Mouse (Mus musculus): ENCODE results near the gene Got2.
A peak's percentile ranks its signal among the peaks of the same experiment; 100 is the strongest.

The Got2 gene

GRCm38 (mm10) chr8:95888285-95889136 is at the start of gene Got2:
TSS of gene Got2 (minus strand) at chr8:95888547.
- peak; percentile 90 for DNase-seq (ENCODE audit: low spot score)

- DNase-seq (ENCODE audit: low spot score), result no peak
Observed at GRCm38 (mm10) chr8:95932841-95933240, 44.5 kb upstream of the Got2 start.

GRCm38 (mm10) chr8:95929821-95930220 is 41.5 kb upstream of the Got2 start:
- DNase-seq (ENCODE audit: low spot score), result no peak

- no peak for DNase-seq (ENCODE audit: low spot score)
Observed at GRCm38 (mm10) chr8:95916106-95916505, 27.8 kb upstream of the Got2 start.

GRCm38 (mm10) chr8:95914905-95915643 is 26.7 kb upstream of the Got2 start:
- DNase-seq (ENCODE audit: low spot score), result peak; percentile 57

- DNase-seq (ENCODE audit: low spot score), result no peak
Observed at GRCm38 (mm10) chr8:95911240-95911639, 22.9 kb upstream of the Got2 start.

GRCm38 (mm10) chr8:95907885-95908284 is 19.5 kb upstream of the Got2 start:
- DNase-seq (ENCODE audit: low spot score), result no peak

GRCm38 (mm10) chr8:95906738-95907137 is 18.4 kb upstream of the Got2 start:
- no peak for DNase-seq (ENCODE audit: low spot score)

GRCm38 (mm10) chr8:95901864-95902263 is 13.5 kb upstream of the Got2 start:
- DNase-seq (ENCODE audit: low spot score), result no peak

- DNase-seq (ENCODE audit: low spot score), result no peak
Observed at GRCm38 (mm10) chr8:95893701-95894100, 5.4 kb upstream of the Got2 start.

- peak; percentile 38 for DNase-seq (ENCODE audit: low spot score)
Observed at GRCm38 (mm10) chr8:95887578-95888284, 616 bp downstream of the Got2 start.

- DNase-seq (ENCODE audit: low spot score), result peak; percentile 6
Observed at GRCm38 (mm10) chr8:95886647-95887577, 1.4 kb downstream of the Got2 start.

GRCm38 (mm10) chr8:95885966-95886365 is 2.4 kb downstream of the Got2 start:
- no peak for DNase-seq (ENCODE audit: low spot score)

GRCm38 (mm10) chr8:95885271-95885841 is 3.0 kb downstream of the Got2 start:
- DNase-seq (ENCODE audit: low spot score), result no peak

GRCm38 (mm10) chr8:95884491-95884890 is 3.9 kb downstream of the Got2 start:
- no peak for DNase-seq (ENCODE audit: low spot score)

- no peak for DNase-seq (ENCODE audit: low spot score)
Observed at GRCm38 (mm10) chr8:95882191-95882590, 6.2 kb downstream of the Got2 start.

GRCm38 (mm10) chr8:95881576-95881975 is 6.8 kb downstream of the Got2 start:
- DNase-seq (ENCODE audit: low spot score), result no peak

- no peak for DNase-seq (ENCODE audit: low spot score)
Observed at GRCm38 (mm10) chr8:95879823-95880222, 8.5 kb downstream of the Got2 start.

GRCm38 (mm10) chr8:95878176-95878962 is 10.0 kb downstream of the Got2 start:
- peak; percentile 24 for DNase-seq (ENCODE audit: low spot score)

- DNase-seq (ENCODE audit: low spot score), result no peak
Observed at GRCm38 (mm10) chr8:95875270-95875669, 13.1 kb downstream of the Got2 start.
